Mouse (Mus musculus) liver, embryonic 16.5 days (tissue): ENCODE results near the gene Mgat4a. TPM values are rescaled to one million over a fixed set of nuclear protein-coding genes. Genes with fewer than 3 reads are reported as not detected.

Source experiments
- ATAC-seq: fragments of 200-750 bp; cut with Nextera tagmentation; 2 replicates; pipeline ENCODE4 v1.8.0; 2017; ENCODE audit warnings: low read depth, mild to moderate bottlenecking, moderate number of reproducible peaks, moderate library complexity
- H3K27ac ChIP-seq: fragments of 300-500 bp; sonication (generic); 2 replicates; pipeline ENCODE4 v1.5.1; 2014; ENCODE audit warnings: mild to moderate bottlenecking, low read length
- H3K27me3 ChIP-seq: fragments of 300-500 bp; sonication (generic); 2 replicates; pipeline ENCODE4 v1.6.1; 2014; ENCODE audit warnings: low read depth, low read length, mixed read lengths; ENCODE audit not compliant: control insufficient read depth, insufficient read depth
- H3K36me3 ChIP-seq: fragments of 300-500 bp; sonication (generic); 2 replicates; pipeline ENCODE4 v1.6.1; 2014; ENCODE audit warnings: mild to moderate bottlenecking; ENCODE audit not compliant: control insufficient read depth, insufficient read depth
- H3K4me1 ChIP-seq: fragments of 300-500 bp; sonication (generic); 2 replicates; pipeline ENCODE4 v1.6.1; 2014; ENCODE audit warnings: low read depth, low read length, mixed read lengths; ENCODE audit not compliant: control insufficient read depth
- H3K4me2 ChIP-seq: fragments of 300-500 bp; sonication (generic); 2 replicates; pipeline ENCODE4 v1.6.1; 2014; ENCODE audit warnings: low read depth, low read length, mixed read lengths
- H3K4me3 ChIP-seq: fragments of 300-500 bp; sonication (generic); 2 replicates; pipeline ENCODE4 v1.5.1; 2014; ENCODE audit warnings: low read depth, mild to moderate bottlenecking, low read length
- H3K9ac ChIP-seq: fragments of 300-500 bp; sonication (generic); 2 replicates; pipeline ENCODE4 v1.6.1; 2014; ENCODE audit warnings: low read depth, low read length
- H3K9me3 ChIP-seq: fragments of 300-500 bp; sonication (generic); replicated peaks from 2 replicates; pipeline ENCODE4 v1.6.1; 2016; ENCODE audit warnings: low read length; ENCODE audit not compliant: control insufficient read depth
- WGBS: fragments of 180-500 bp; shearing (Covaris S2); extraction: QIAGEN DNeasy Blood & Tissue Kit; methylation state at CpG from one replicate; pipeline ENCODE4 v1.1.7; 2014; ENCODE audit not compliant: insufficient replicate concordance; 5-methylcytosine and 5-hydroxymethylcytosine counted together
- polyA plus RNA-seq: library from polyadenylated mRNA; unstranded; fragments of >200 nt; fragmentation: Nextera tagmentation; extraction: Ambion mirVana; gene quantifications from 2 replicates; pipeline ENCODE4 v1.2.1, GENCODE M21; 2015

Gene Mgat4a
- polyA plus RNA-seq, 1 experiment from 2014 or later, result 0.86 TPM

GRCm38 (mm10) chr1:37471179-37472148 is 69.4 kb downstream of the Mgat4a start:
- H3K27me3 ChIP-seq, result no peaks in the 10 kb centered on the region
- no peak overlapping the region for H3K27ac ChIP-seq
- no peaks in the 10 kb centered on the region for H3K36me3 ChIP-seq
- peaks cover under 1% of the 10 kb centered on the region; the same call in 1 of the 2 replicates for H3K4me1 ChIP-seq
- ATAC-seq, result no peak
- H3K4me2 ChIP-seq, result no peak overlapping the region
- WGBS, result 57% methylated on average over 6 of the region's 6 CpGs
- H3K9me3 ChIP-seq, result no peaks in the 10 kb centered on the region
- no peak overlapping the region for H3K4me3 ChIP-seq
- no peak overlapping the region for H3K9ac ChIP-seq

- no peak for ATAC-seq
- H3K4me1 ChIP-seq, result no peaks in the 10 kb centered on the region; the same call in 1 of the 2 replicates
- no peak overlapping the region for H3K4me3 ChIP-seq
- no peaks in the 10 kb centered on the region for H3K36me3 ChIP-seq
- no peak overlapping the region for H3K4me2 ChIP-seq
- WGBS, result 77% methylated on average over 5 of the region's 5 CpGs
- H3K27ac ChIP-seq, result no peak overlapping the region
- no peaks in the 10 kb centered on the region for H3K27me3 ChIP-seq
- no peak overlapping the region for H3K9ac ChIP-seq
- no peaks in the 10 kb centered on the region for H3K9me3 ChIP-seq
Observed at GRCm38 (mm10) chr1:37469007-37469406, 71.8 kb downstream of the Mgat4a start.

- Histone ChIP-seq H3K27ac (no peak overlapping the region), H3K4me1 (no peaks in the 10 kb centered on the region; the same call in 1 of the 2 replicates), H3K4me2 (no peak overlapping the region), H3K4me3 (no peak overlapping the region), H3K9ac (no peak overlapping the region), H3K36me3 (no peaks in the 10 kb centered on the region), H3K27me3 (no peaks in the 10 kb centered on the region), H3K9me3 (no peaks in the 10 kb centered on the region)
- WGBS, result 71% methylated on average over 4 of the region's 4 CpGs
- ATAC-seq, result no peak
Observed at GRCm38 (mm10) chr1:37467806-37468205, 73.0 kb downstream of the Mgat4a start.

GRCm38 (mm10) chr1:37466322-37466995 is 74.4 kb downstream of the Mgat4a start:
- 54% methylated on average over 3 of the region's 3 CpGs for WGBS
- H3K27me3 ChIP-seq, result no peaks in the 10 kb centered on the region
- no peak for ATAC-seq

GRCm38 (mm10) chr1:37464878-37465452 is 75.9 kb downstream of the Mgat4a start:
- no peaks in the 10 kb centered on the region for H3K27me3 ChIP-seq
- H3K4me3 ChIP-seq, result no peak overlapping the region
- no peak overlapping the region for H3K4me2 ChIP-seq
- no peak overlapping the region for H3K9ac ChIP-seq
- H3K9me3 ChIP-seq, result no peaks in the 10 kb centered on the region
- no peak overlapping the region for H3K27ac ChIP-seq
- WGBS, result 69% methylated on average over 10 of the region's 10 CpGs
- no peaks in the 10 kb centered on the region for H3K36me3 ChIP-seq
- ATAC-seq, result no peak
- H3K4me1 ChIP-seq, result no peaks in the 10 kb centered on the region

More at GRCm38 (mm10) chr1:37466322-37466995, 74.4 kb downstream of the Mgat4a start:
- H3K9ac ChIP-seq, result no peak overlapping the region
- H3K4me1 ChIP-seq, result no peaks in the 10 kb centered on the region; the same call in 1 of the 2 replicates
- H3K9me3 ChIP-seq, result no peaks in the 10 kb centered on the region
- H3K36me3 ChIP-seq, result no peaks in the 10 kb centered on the region
- H3K4me3 ChIP-seq, result no peak overlapping the region
- H3K4me2 ChIP-seq, result no peak overlapping the region
- H3K27ac ChIP-seq, result no peak overlapping the region

- no peaks in the 10 kb centered on the region for H3K4me1 ChIP-seq
- WGBS, result 73% methylated on average over 7 of the region's 7 CpGs
- no peaks in the 10 kb centered on the region for H3K9me3 ChIP-seq
- no peak overlapping the region for H3K27ac ChIP-seq
- no peaks in the 10 kb centered on the region for H3K27me3 ChIP-seq
- H3K4me2 ChIP-seq, result no peak overlapping the region
- H3K36me3 ChIP-seq, result no peaks in the 10 kb centered on the region
- no peak for ATAC-seq
- H3K9ac ChIP-seq, result no peak overlapping the region
- no peak overlapping the region for H3K4me3 ChIP-seq
Observed at GRCm38 (mm10) chr1:37457546-37457945, 83.3 kb downstream of the Mgat4a start.

GRCm38 (mm10) chr1:37451270-37451669 is 89.5 kb downstream of the Mgat4a start:
- no peak overlapping the region for H3K4me3 ChIP-seq
- WGBS, result 82% methylated on average over 8 of the region's 8 CpGs
- no peaks in the 10 kb centered on the region for H3K36me3 ChIP-seq
- H3K9me3 ChIP-seq, result no peaks in the 10 kb centered on the region
- no peaks in the 10 kb centered on the region for H3K27me3 ChIP-seq
- no peak overlapping the region for H3K27ac ChIP-seq
- no peak for ATAC-seq
- no peaks in the 10 kb centered on the region for H3K4me1 ChIP-seq
- H3K4me2 ChIP-seq, result no peak overlapping the region
- H3K9ac ChIP-seq, result no peak overlapping the region

GRCm38 (mm10) chr1:37448361-37449095 is 92.3 kb downstream of the Mgat4a start:
- 60% methylated on average over 10 of the region's 10 CpGs for WGBS
- Histone ChIP-seq H3K9me3 (no peaks in the 10 kb centered on the region), H3K27me3 (no peaks in the 10 kb centered on the region), H3K4me1 (no peaks in the 10 kb centered on the region), H3K4me3 (no peak overlapping the region), H3K4me2 (no peak overlapping the region), H3K36me3 (no peaks in the 10 kb centered on the region), H3K9ac (no peak overlapping the region), H3K27ac (no peak overlapping the region)
- ATAC-seq, result no peak
